Mouse (Mus musculus) heart, adult 11 months (tissue): Measurements from ENCODE around the gene Sdr16c6.
A peak's percentile ranks its signal among the peaks of the same experiment; 100 is the strongest.

ENCODE experiments used
- DNase-seq: peaks from one replicate; pipeline ENCODE4 v3.0.0; 2022

Gene Sdr16c6

DNA sequence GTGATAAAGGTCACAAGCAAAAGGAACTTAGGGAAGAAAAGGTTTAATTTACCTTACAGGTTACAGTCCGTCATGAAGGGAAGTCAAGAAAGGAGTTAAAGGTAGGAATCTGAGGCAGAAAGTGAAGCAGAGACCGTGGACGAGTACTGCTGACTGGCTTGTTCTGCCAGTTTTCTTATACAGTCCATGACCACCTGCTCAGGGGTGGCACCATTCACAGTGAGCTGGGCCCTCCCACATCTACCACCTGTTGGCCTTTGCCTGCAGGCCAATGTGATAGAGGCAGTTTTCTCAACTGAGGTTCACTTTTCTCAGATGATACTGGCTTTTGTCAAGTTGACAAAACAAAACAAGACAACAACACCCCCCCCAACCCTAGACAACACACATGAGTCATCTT, at the start of gene Sdr16c6:
TSS of gene Sdr16c6 (minus strand) at position 151 of the 400 bp plus-strand sequence.
- no peak for DNase-seq

DNA sequence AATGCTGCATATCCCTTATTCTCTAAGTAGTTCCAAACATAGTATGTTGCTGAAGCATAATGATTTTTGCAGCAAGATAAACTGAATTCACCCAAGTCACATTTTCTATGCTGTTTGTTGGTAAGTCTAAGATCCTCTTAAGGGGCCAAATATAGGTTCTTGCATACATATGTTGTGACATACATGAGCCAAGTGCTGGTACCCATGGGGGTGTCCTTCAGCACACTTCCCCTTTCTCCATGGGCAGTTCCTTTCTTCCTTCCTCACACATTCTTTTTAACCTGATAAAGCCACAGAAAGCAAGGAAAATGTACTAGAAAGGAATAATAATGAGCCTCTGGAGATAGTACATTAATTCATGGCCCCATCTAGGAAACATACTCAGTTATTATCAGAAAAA, 2.9 kb upstream of the Sdr16c6 start:
- DNase-seq = no peak

DNA sequence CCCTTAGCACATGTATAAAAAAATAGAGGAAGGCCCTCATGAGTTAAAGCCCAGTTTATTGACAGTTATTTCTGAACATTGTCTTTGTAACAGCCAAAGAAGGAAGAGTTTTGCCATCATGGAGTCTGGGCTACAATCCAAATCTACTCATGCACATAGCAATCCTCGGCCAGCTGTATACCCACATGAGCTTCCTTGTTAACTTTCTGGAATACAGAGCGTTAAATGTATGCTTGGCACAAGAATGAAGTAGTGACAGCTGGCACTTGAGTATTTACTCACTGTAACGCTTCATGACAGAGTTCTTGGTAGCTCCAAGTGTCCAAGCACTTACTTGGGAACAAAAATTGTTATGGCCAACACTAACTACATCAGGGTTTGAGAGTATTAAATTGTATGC, 1.8 kb upstream of the Sdr16c6 start:
- no peak for DNase-seq

DNA sequence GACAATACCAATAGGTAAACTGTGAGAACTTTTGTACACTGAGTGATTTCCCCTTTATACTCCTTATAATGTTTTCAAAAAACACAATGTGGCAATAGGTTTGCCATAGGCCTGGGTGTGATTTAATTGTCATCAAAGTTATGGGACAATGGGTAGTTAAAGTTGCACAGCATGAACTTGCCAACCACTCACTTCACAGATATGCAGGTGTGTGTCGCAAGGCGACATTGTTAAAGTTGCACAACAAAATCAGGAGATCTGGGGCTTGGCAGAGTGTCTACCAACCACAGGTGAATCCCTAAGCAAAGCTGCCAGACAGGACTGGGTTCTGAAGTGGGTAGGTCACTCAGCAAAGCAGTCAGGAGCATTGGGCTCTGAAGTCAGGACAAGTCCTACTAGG, 1.3 kb downstream of the Sdr16c6 start:
- peak; percentile 69 for DNase-seq
